Mouse (Mus musculus) stomach, embryonic 14.5 days (tissue): ENCODE data around the gene Trpv4. TPM values are rescaled to one million over a fixed set of nuclear protein-coding genes. Genes with fewer than 3 reads are reported as not detected.
A peak's percentile ranks its signal among the peaks of the same experiment; 100 is the strongest.

Experiments used
- ATAC-seq: fragments of 200-750 bp; cut with Nextera tagmentation; 2 replicates; pipeline ENCODE4 v1.8.0; 2017; ENCODE audit warnings: low read depth, moderate TSS enrichment; ENCODE audit not compliant: insufficient number of reproducible peaks, insufficient read depth, low FRiP score
- H3K27ac ChIP-seq: fragments of 300-500 bp; sonication (generic); 2 replicates; pipeline ENCODE4 v1.5.1; 2014; ENCODE audit warnings: mild to moderate bottlenecking, low read length, moderate library complexity, mixed read lengths
- H3K27me3 ChIP-seq: fragments of 300-500 bp; sonication (generic); 2 replicates; pipeline ENCODE4 v1.6.1; 2014; ENCODE audit warnings: low read length, control low read depth, mixed read lengths; ENCODE audit not compliant: control insufficient read depth, insufficient read depth
- H3K36me3 ChIP-seq: fragments of 300-500 bp; sonication (generic); 2 replicates; pipeline ENCODE4 v1.6.1; 2014; ENCODE audit warnings: mild to moderate bottlenecking, control low read depth, low read length, moderate library complexity, mixed read lengths; ENCODE audit not compliant: control insufficient read depth, insufficient read depth
- H3K4me1 ChIP-seq: fragments of 300-500 bp; sonication (generic); 2 replicates; pipeline ENCODE4 v1.6.1; 2014; ENCODE audit warnings: low read length, control low read depth, mixed read lengths; ENCODE audit not compliant: control insufficient read depth, insufficient read depth
- H3K4me2 ChIP-seq: fragments of 300-500 bp; sonication (generic); replicated peaks from 2 replicates; pipeline ENCODE4 v1.6.1; 2014; ENCODE audit warnings: low read depth, low read length, control low read depth
- H3K4me3 ChIP-seq: fragments of 300-500 bp; sonication (generic); 2 replicates; pipeline ENCODE4 v1.5.1; 2014; ENCODE audit warnings: low read depth, low read length, control low read depth
- H3K9ac ChIP-seq: fragments of 300-500 bp; sonication (generic); replicated peaks from 2 replicates; pipeline ENCODE4 v1.6.1; 2014; ENCODE audit warnings: low read depth, mild to moderate bottlenecking, control low read depth, low read length, moderate library complexity, mixed read lengths
- H3K9me3 ChIP-seq: fragments of 300-500 bp; sonication (generic); 2 replicates; pipeline ENCODE4 v1.6.1; 2016; ENCODE audit warnings: low read depth, low read length, control low read depth; ENCODE audit not compliant: control insufficient read depth
- WGBS: fragments of 180-500 bp; shearing (Covaris S2); extraction: QIAGEN DNeasy Blood & Tissue Kit; methylation state at CpG from one replicate; pipeline ENCODE4 v1.1.7; 2014; 5-methylcytosine and 5-hydroxymethylcytosine counted together
- polyA plus RNA-seq: library from polyadenylated mRNA; unstranded; fragments of >200 nt; fragmentation: Nextera tagmentation; extraction: Ambion mirVana; gene quantifications from 2 replicates; pipeline ENCODE4 v1.2.1, GENCODE M21; 2014

Gene Trpv4
- polyA plus RNA-seq, 1 experiment from 2014 or later = 1.9 TPM

DNA sequence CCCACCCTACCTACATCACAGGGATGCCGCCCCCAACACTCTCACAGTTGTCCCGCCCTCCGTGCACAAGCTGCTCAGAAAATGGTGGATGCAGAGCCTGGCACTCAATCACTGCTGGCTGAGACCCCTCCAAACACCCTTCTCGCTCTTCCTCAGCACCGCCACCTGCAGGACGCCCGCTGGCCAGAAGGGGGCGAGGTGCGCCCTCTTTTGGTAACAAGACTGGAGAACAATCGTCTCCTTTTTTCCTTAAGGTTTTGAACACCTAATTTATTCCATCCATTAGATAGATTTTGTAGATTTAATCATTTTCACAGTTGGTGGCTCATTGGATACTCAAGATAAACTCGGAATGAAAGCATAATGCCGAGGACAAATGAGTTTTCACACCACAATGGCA lies 49.7 kb downstream of the Trpv4 start:
- WGBS = 9% methylated on average over 12 of the region's 12 CpGs
- no peaks in the 10 kb centered on the region for H3K9me3 ChIP-seq
- ATAC-seq = no peak
- peaks cover 19% of the 10 kb centered on the region for H3K4me1 ChIP-seq
- no peak overlapping the region for H3K4me3 ChIP-seq
- 0 out of 2 replicates have a peak, but pooled peaks cover 2% of the 10 kb centered on the region for H3K36me3 ChIP-seq
- H3K4me2 ChIP-seq = no peak overlapping the region
- H3K9ac ChIP-seq = no peak overlapping the region
- H3K27me3 ChIP-seq = no peaks in the 10 kb centered on the region
- no peak overlapping the region for H3K27ac ChIP-seq

DNA sequence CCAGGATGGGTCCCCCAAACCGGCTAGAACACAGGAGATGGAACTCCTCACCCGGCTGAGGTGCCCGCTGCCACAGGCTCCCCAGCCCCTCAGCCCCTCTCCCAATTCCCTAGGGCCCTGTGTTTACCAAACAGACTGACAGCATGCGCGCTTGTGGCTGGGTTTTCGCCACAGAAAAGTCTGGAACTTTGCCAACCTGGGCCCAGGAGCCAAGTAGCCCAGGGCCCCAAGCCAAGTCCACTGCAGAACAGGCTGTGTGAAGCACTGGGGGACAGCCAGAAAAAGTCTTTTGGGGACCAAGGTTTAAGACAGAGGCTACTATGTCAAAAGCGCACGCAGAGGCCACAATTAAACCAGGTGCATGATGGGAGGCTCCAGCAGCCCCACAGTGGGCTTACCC lies 50.6 kb downstream of the Trpv4 start:
- no peak overlapping the region for H3K27ac ChIP-seq
- H3K36me3 ChIP-seq = 0 out of 2 replicates have a peak, but pooled peaks cover 2% of the 10 kb centered on the region
- H3K9ac ChIP-seq = no peak overlapping the region
- H3K4me3 ChIP-seq = no peak overlapping the region
- H3K9me3 ChIP-seq = no peaks in the 10 kb centered on the region
- H3K27me3 ChIP-seq = no peaks in the 10 kb centered on the region
- H3K4me2 ChIP-seq = no peak overlapping the region
- WGBS = 54% methylated on average over 8 of the region's 8 CpGs
- no peak for ATAC-seq
- peaks cover 19% of the 10 kb centered on the region for H3K4me1 ChIP-seq

GRCm38 (mm10) chr5:114605981-114606380 lies 52.2 kb downstream of the Trpv4 start:
- Histone ChIP-seq H3K4me2 (no peak overlapping the region), H3K4me3 (no peak overlapping the region), H3K9me3 (no peaks in the 10 kb centered on the region), H3K27me3 (no peaks in the 10 kb centered on the region), H3K27ac (no peak overlapping the region), H3K4me1 (peaks cover 17% of the 10 kb centered on the region), H3K9ac (no peak overlapping the region), H3K36me3 (no peaks in the 10 kb centered on the region)
- WGBS = 81% methylated on average over 6 of the region's 6 CpGs
- ATAC-seq = no peak

DNA sequence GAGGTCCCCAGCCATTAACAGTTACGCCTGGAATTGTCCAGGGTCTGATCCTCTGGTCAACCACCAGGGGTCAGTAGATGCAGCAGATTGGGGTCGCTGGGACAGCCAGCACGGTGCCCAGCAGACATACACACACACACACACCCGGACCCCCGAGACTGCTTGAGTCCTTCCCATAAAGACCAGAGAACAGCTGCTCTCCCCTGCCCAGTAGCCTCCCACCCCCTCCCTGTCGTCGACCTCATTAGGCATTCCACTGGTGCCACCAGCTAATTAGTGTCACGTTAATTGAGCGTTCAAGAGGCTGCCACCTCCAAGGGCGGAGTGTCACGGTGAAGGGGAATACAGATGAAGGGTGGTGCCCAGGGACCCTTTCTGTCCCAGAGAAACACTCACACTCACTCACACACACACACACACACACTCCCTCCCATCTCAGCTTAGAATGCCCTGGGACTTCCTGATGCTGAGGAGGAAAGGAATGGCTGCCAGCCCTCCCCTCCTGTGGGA lies 53.4 kb downstream of the Trpv4 start:
- no peak overlapping the region for H3K9ac ChIP-seq
- no peaks in the 10 kb centered on the region for H3K27me3 ChIP-seq
- 41% methylated on average over 11 of the region's 11 CpGs for WGBS
- no peak overlapping the region for H3K4me3 ChIP-seq
- no peaks in the 10 kb centered on the region for H3K9me3 ChIP-seq
- no peaks in the 10 kb centered on the region for H3K36me3 ChIP-seq
- no peak overlapping the region for H3K4me2 ChIP-seq
- peaks cover 17% of the 10 kb centered on the region for H3K4me1 ChIP-seq
- no peak for ATAC-seq
- H3K27ac ChIP-seq = no peak overlapping the region

- H3K9me3 ChIP-seq = no peaks in the 10 kb centered on the region
- 87% methylated on average over 5 of the region's 5 CpGs for WGBS
- H3K9ac ChIP-seq = no peak overlapping the region
- no peak overlapping the region for H3K27ac ChIP-seq
- H3K4me1 ChIP-seq = peaks cover 17% of the 10 kb centered on the region
- ATAC-seq = no peak
- no peak overlapping the region for H3K4me3 ChIP-seq
- no peak overlapping the region for H3K4me2 ChIP-seq
- H3K36me3 ChIP-seq = no peaks in the 10 kb centered on the region
- H3K27me3 ChIP-seq = no peaks in the 10 kb centered on the region
These were observed 54.2 kb downstream of the Trpv4 start for GRCm38 (mm10) chr5:114603975-114604374.

DNA sequence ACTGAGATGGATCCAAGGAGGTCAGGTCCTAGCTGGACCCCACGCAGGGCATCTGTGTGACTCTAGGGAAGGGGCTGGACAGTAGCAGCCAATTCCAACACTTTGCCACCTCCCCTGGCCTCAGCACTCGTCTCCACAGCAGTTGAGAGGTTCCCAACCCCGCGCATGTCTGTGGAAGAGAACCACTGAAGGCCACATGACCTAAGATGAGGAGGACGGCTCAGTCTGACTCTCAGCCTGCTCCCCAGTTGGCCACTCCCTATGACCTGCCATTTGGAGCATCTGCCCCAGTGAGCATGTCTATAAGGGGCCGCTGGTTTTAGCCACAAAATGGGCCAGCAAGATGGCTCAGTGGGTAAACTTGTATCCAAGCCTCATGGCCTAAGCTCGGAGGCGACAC lies 56.2 kb downstream of the Trpv4 start:
- Histone ChIP-seq H3K9me3 (no peaks in the 10 kb centered on the region), H3K4me1 (peaks cover 10% of the 10 kb centered on the region), H3K4me2 (no peak overlapping the region), H3K27ac (no peak overlapping the region), H3K9ac (no peak overlapping the region), H3K36me3 (no peaks in the 10 kb centered on the region), H3K27me3 (no peaks in the 10 kb centered on the region), H3K4me3 (no peak overlapping the region)
- no peak for ATAC-seq
- WGBS = 76% methylated on average over 8 of the region's 8 CpGs

- Histone ChIP-seq H3K4me3 (no peak overlapping the region), H3K36me3 (no peaks in the 10 kb centered on the region), H3K9ac (no peak overlapping the region), H3K4me2 (no peak overlapping the region), H3K27me3 (no peaks in the 10 kb centered on the region), H3K4me1 (peaks cover 33% of the 10 kb centered on the region), H3K9me3 (no peaks in the 10 kb centered on the region), H3K27ac (no peak overlapping the region)
- no peak for ATAC-seq
- WGBS = 42% methylated on average over 6 of the region's 6 CpGs
These were observed 60.6 kb downstream of the Trpv4 start for GRCm38 (mm10) chr5:114597652-114598051.

GRCm38 (mm10) chr5:114597222-114597621 lies 61.0 kb downstream of the Trpv4 start:
- peaks cover 37% of the 10 kb centered on the region for H3K4me1 ChIP-seq
- WGBS = 38% methylated on average over 8 of the region's 8 CpGs
- H3K27ac ChIP-seq = peak overlapping the region; percentile 17; the same call in 1 of the 2 replicates

DNA sequence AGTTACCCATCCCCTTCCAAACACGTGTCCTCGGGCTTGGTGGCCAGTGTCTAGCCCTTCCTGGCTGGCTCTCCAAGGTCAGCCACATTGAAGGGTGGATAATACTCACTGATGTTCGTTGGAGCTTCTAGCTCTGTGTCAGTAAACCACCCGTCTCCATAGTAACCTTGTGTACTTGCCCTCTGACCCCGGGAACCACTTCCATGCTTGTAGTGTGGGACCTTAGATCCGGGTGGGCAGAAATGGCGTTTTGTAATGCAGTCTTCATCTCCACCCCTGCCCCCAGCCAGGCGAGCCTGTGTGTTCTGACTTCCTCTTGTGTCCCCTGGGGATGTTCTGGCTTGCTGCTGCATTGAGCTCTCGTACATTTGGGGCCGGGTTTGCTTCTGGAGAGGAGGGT lies 61.6 kb downstream of the Trpv4 start:
- no peak overlapping the region for H3K4me3 ChIP-seq
- peaks cover 43% of the 10 kb centered on the region for H3K4me1 ChIP-seq
- H3K4me2 ChIP-seq = no peak overlapping the region
- H3K27ac ChIP-seq = peak overlapping the region; percentile 17; the same call in 1 of the 2 replicates
- H3K36me3 ChIP-seq = no peaks in the 10 kb centered on the region
- WGBS = 22% methylated on average over 10 of the region's 10 CpGs
- ATAC-seq = no peak
- H3K9ac ChIP-seq = no peak overlapping the region
- H3K27me3 ChIP-seq = no peaks in the 10 kb centered on the region
- no peaks in the 10 kb centered on the region for H3K9me3 ChIP-seq

More at GRCm38 (mm10) chr5:114597222-114597621, 61.0 kb downstream of the Trpv4 start:
- H3K36me3 ChIP-seq = no peaks in the 10 kb centered on the region
- no peak for ATAC-seq
- no peaks in the 10 kb centered on the region for H3K27me3 ChIP-seq
- H3K9me3 ChIP-seq = no peaks in the 10 kb centered on the region
- H3K4me3 ChIP-seq = no peak overlapping the region
- H3K9ac ChIP-seq = no peak overlapping the region
- no peak overlapping the region for H3K4me2 ChIP-seq
